Mouse (Mus musculus) liver, embryonic 13.5 days (tissue): ENCODE results near the gene Gm17657. TPM values are rescaled to one million over a fixed set of nuclear protein-coding genes. Genes with fewer than 3 reads are reported as not detected.
A peak's percentile ranks its signal among the peaks of the same experiment; 100 is the strongest.

Experiments
- ATAC-seq: fragments of 200-750 bp; cut with Nextera tagmentation; 2 replicates; pipeline ENCODE4 v1.8.0; 2017; ENCODE audit warnings: low read depth, mild to moderate bottlenecking, moderate number of reproducible peaks, moderate library complexity
- DNase-seq: peaks from one replicate; pipeline ENCODE4 v3.0.0; 2022
- H3K27ac ChIP-seq: fragments of 300-500 bp; sonication (generic); 2 replicates; pipeline ENCODE4 v1.5.1; 2015; ENCODE audit warnings: moderate library complexity, mild to moderate bottlenecking, inconsistent platforms
- H3K27me3 ChIP-seq: fragments of 300-500 bp; sonication (generic); 2 replicates; pipeline ENCODE4 v1.6.1; 2015; ENCODE audit warnings: mild to moderate bottlenecking, inconsistent platforms
- H3K36me3 ChIP-seq: fragments of 300-500 bp; sonication (generic); 2 replicates; pipeline ENCODE4 v1.6.1; 2015; ENCODE audit warnings: mild to moderate bottlenecking, inconsistent platforms
- H3K4me1 ChIP-seq: fragments of 300-500 bp; sonication (generic); replicated peaks from 2 replicates; pipeline ENCODE4 v1.6.1; 2015; ENCODE audit warnings: inconsistent platforms
- H3K4me2 ChIP-seq: fragments of 300-500 bp; sonication (generic); 2 replicates; pipeline ENCODE4 v1.6.1; 2015; ENCODE audit warnings: inconsistent platforms, mild to moderate bottlenecking, moderate library complexity
- H3K4me3 ChIP-seq: fragments of 300-500 bp; sonication (generic); replicated peaks from 2 replicates; pipeline ENCODE4 v1.5.1; 2015; ENCODE audit warnings: mild to moderate bottlenecking, inconsistent platforms
- H3K9ac ChIP-seq: fragments of 300-500 bp; sonication (generic); 2 replicates; pipeline ENCODE4 v1.6.1; 2015; ENCODE audit warnings: mild to moderate bottlenecking, inconsistent platforms
- H3K9me3 ChIP-seq: fragments of 300-500 bp; sonication (generic); replicated peaks from 2 replicates; pipeline ENCODE4 v1.6.1; 2016; ENCODE audit warnings: inconsistent platforms
- WGBS: fragments of 180-500 bp; shearing (Covaris S2); methylation state at CpG from one replicate; pipeline ENCODE4 v1.1.7; 2015; ENCODE audit not compliant: insufficient replicate concordance; 5-methylcytosine and 5-hydroxymethylcytosine counted together
- polyA plus RNA-seq: library from polyadenylated mRNA; unstranded; fragments of >200 nt; fragmentation: Nextera tagmentation; extraction: Ambion mirVana; gene quantifications from 2 replicates; pipeline ENCODE4 v1.2.1, GENCODE M21; 2015

Gm17657 gene
- polyA plus RNA-seq, 1 experiment from 2014 or later: not detected

DNA sequence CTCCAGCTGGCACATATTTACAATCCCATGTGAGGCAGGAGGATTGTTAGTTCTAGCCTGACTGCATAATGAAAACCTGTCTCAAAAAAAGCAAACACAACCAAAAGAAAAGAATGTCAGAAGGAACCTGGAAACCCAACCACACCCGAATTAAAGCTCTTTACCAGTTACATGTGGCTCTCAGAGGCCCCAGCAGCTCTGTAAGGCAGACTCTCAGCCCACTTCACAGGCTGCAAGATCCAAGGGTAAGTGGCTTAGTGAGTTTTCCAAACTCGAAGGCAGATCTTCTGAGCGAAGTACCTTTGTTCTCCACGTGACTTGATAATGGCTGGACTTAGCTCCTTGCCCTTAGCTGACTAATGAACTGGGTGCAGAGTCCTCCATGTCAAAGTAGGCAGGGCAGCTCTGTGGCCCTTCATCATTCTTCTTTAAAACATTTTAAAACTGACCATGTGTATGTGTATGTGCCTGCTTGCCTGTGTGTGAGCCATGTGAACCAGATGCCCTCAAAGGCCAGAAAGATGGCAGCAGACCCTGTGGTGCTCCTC, 30.2 kb upstream of the Gm17657 start:
- DNase-seq (no peak), ATAC-seq (no peak)
- peaks cover 45% of the 10 kb centered on the region for H3K36me3 ChIP-seq
- no peaks in the 10 kb centered on the region for H3K27me3 ChIP-seq
- no peak overlapping the region for H3K4me2 ChIP-seq
- H3K4me3 ChIP-seq: no peak overlapping the region
- WGBS: 69% methylated on average over 4 of the region's 4 CpGs
- peaks cover 37% of the 10 kb centered on the region for H3K4me1 ChIP-seq
- H3K9ac ChIP-seq: no peak overlapping the region
- no peak overlapping the region for H3K27ac ChIP-seq
- H3K9me3 ChIP-seq: no peaks in the 10 kb centered on the region

GRCm38 (mm10) chr17:29569831-29570230, 20.4 kb upstream of the Gm17657 start:
- no peak overlapping the region for H3K27ac ChIP-seq
- H3K4me2 ChIP-seq: no peak overlapping the region
- H3K36me3 ChIP-seq: peaks cover 58% of the 10 kb centered on the region
- H3K27me3 ChIP-seq: no peaks in the 10 kb centered on the region
- 81% methylated on average over 6 of the region's 6 CpGs for WGBS
- no peaks in the 10 kb centered on the region for H3K4me1 ChIP-seq
- no peak for DNase-seq
- H3K4me3 ChIP-seq: no peak overlapping the region
- ATAC-seq: no peak
- H3K9me3 ChIP-seq: no peaks in the 10 kb centered on the region
- H3K9ac ChIP-seq: no peak overlapping the region

DNA sequence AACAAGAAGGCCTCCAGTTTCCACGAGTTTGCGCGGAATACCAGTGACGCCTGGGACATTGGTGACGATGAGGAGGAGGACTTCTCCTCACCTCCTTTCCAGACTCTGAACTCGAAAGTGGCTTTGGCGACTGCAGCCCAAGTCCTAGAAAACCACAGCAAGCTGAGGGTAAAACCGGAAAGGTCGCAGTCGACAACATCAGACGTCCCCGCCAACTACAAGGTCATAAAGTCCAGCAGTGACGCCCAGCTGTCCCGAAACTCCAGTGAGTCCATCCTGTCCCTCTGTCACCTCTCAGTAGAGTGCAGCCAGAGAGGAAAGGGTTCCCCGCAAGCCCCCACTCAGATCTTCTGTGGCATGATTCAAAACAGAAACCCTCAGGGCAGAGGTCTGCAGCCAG, 19.0 kb upstream of the Gm17657 start:
- Histone ChIP-seq H3K4me1 (no peaks in the 10 kb centered on the region), H3K9me3 (no peaks in the 10 kb centered on the region), H3K4me2 (no peak overlapping the region), H3K27me3 (no peaks in the 10 kb centered on the region), H3K4me3 (no peak overlapping the region), H3K9ac (no peak overlapping the region), H3K27ac (no peak overlapping the region), H3K36me3 (peaks cover 59% of the 10 kb centered on the region)
- WGBS: 86% methylated on average over 15 of the region's 15 CpGs
- DNase-seq (no peak), ATAC-seq (no peak)

DNA sequence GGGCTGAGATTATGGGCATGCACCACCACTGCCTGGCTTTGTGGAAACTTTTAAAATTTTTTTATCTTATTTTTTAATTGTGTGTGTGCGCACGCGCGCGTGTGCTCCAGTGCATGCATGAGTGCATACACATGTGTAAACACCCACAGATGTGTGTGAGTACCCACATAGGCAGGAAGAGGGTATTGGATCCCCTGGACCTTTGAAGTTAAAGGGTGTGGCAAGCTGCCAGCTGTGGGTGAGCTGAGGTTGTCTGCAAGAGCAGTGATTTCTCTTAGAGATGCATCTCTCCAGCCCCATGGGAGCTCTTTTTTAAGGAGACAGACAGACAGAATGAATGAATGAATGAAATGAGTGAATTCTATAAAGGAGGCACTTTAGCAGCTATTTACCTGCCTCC, 16.1 kb upstream of the Gm17657 start:
- H3K4me1 ChIP-seq: no peaks in the 10 kb centered on the region
- no peak overlapping the region for H3K4me3 ChIP-seq
- no peak for ATAC-seq
- no peak for DNase-seq
- no peak overlapping the region for H3K9ac ChIP-seq
- H3K4me2 ChIP-seq: no peak overlapping the region
- WGBS: 95% methylated on average over 5 of the region's 5 CpGs
- no peak overlapping the region for H3K27ac ChIP-seq
- peaks cover 35% of the 10 kb centered on the region for H3K36me3 ChIP-seq
- H3K27me3 ChIP-seq: no peaks in the 10 kb centered on the region
- no peaks in the 10 kb centered on the region for H3K9me3 ChIP-seq

DNA sequence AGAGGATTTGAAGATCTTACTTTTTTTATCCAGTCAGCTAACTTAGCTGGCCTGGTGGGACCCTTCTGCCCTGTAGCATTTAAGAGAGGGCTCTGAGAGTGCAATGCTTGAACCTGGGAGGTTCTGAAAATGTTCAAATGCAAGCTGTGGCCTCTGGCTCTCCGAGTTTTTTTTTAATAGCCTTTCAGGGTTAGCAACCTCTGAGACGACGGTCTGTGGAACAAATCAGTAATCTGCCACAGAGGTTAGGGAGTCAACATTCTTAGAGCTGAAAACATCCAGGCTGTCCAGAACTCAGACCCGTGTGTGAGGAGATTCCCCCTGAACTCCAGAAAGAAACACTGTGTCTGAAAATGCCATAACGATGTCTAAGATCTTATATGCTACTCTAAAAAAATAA, 9.0 kb upstream of the Gm17657 start:
- Histone ChIP-seq H3K9ac (no peak overlapping the region), H3K9me3 (no peaks in the 10 kb centered on the region), H3K36me3 (peaks cover 4% of the 10 kb centered on the region; the same call in 1 of the 2 replicates), H3K27ac (no peak overlapping the region), H3K27me3 (no peaks in the 10 kb centered on the region), H3K4me2 (no peak overlapping the region), H3K4me3 (no peak overlapping the region), H3K4me1 (peaks cover 29% of the 10 kb centered on the region)
- ATAC-seq: no peak
- 73% methylated on average over 5 of the region's 5 CpGs for WGBS
- DNase-seq: no peak

GRCm38 (mm10) chr17:29556893-29557292, 7.5 kb upstream of the Gm17657 start:
- ATAC-seq: no peak
- no peaks in the 10 kb centered on the region for H3K27me3 ChIP-seq
- no peak overlapping the region for H3K4me3 ChIP-seq
- peaks cover 37% of the 10 kb centered on the region for H3K4me1 ChIP-seq
- 68% methylated on average over 7 of the region's 7 CpGs for WGBS
- H3K27ac ChIP-seq: no peak overlapping the region
- no peak overlapping the region for H3K9ac ChIP-seq
- H3K36me3 ChIP-seq: peaks cover 4% of the 10 kb centered on the region; the same call in 1 of the 2 replicates
- DNase-seq: no peak
- no peak overlapping the region for H3K4me2 ChIP-seq
- no peaks in the 10 kb centered on the region for H3K9me3 ChIP-seq

- H3K27ac ChIP-seq: no peak overlapping the region
- DNase-seq: no peak
- 77% methylated on average over 10 of the region's 10 CpGs for whole genome bisulfite sequencing
These were observed 7.0 kb upstream of the Gm17657 start for GRCm38 (mm10) chr17:29556456-29556855.

GRCm38 (mm10) chr17:29554176-29554575, 4.7 kb upstream of the Gm17657 start:
- H3K4me1 ChIP-seq: peaks cover 60% of the 10 kb centered on the region
- H3K27me3 ChIP-seq: no peaks in the 10 kb centered on the region
- peak overlapping the region; percentile 57 for H3K27ac ChIP-seq
- 0 out of 2 replicates have a peak, but pooled peaks have one; percentile 26 for ATAC-seq
- H3K9ac ChIP-seq: no peak overlapping the region
- H3K9me3 ChIP-seq: no peaks in the 10 kb centered on the region
- DNase-seq: no peak
- H3K4me2 ChIP-seq: no peak overlapping the region
- H3K4me3 ChIP-seq: no peak overlapping the region
- no peaks in the 10 kb centered on the region for H3K36me3 ChIP-seq

More at GRCm38 (mm10) chr17:29556456-29556855, 7.0 kb upstream of the Gm17657 start:
- no peak overlapping the region for H3K9ac ChIP-seq
- H3K27me3 ChIP-seq: no peaks in the 10 kb centered on the region
- peaks cover 41% of the 10 kb centered on the region for H3K4me1 ChIP-seq
- H3K36me3 ChIP-seq: peaks cover 4% of the 10 kb centered on the region; the same call in 1 of the 2 replicates
- no peak overlapping the region for H3K4me2 ChIP-seq
- no peak for ATAC-seq
- no peak overlapping the region for H3K4me3 ChIP-seq
- H3K9me3 ChIP-seq: no peaks in the 10 kb centered on the region

- 78% methylated on average over 5 of the region's 5 CpGs for WGBS
- H3K27me3 ChIP-seq: no peaks in the 10 kb centered on the region
- no peaks in the 10 kb centered on the region for H3K36me3 ChIP-seq
- no peak within 1 kb of the TSS for H3K27ac ChIP-seq
- H3K4me2 ChIP-seq: peak within 1 kb of the TSS; percentile 97
- H3K9ac ChIP-seq: no peak within 1 kb of the TSS
- no peaks in the 10 kb centered on the region for H3K9me3 ChIP-seq
- 0 out of 2 replicates have a peak within 1 kb of the TSS, but pooled peaks have one; percentile 91 for H3K4me3 ChIP-seq
- peaks cover 62% of the 10 kb centered on the region for H3K4me1 ChIP-seq
- ATAC-seq (no peak), DNase-seq (no peak)
These were observed 2.8 kb upstream of the Gm17657 start, which contains the start of gene Tmem217 for GRCm38 (mm10) chr17:29552162-29552732. TSS of gene Tmem217 (minus strand) at chr17:29552385.

DNA sequence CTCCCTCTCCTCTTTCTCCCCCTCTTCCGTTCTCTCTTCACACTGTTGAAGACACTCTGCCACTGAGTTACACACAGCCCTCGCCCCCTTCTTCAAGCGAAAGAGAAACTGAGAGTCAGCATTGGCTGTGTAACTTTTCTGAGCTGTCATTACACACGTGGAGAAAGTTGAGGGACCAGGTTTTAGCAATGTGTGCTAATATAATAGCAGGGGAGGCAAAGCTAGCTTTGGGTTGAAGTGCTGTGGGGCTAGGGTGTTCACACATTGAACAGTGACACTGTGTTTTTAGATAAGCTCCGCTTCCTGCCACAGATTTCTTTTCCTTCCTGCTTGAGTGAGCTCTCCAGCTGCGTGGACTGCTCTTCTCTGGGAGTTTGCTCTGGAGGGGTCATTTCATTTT, 1.6 kb upstream of the Gm17657 start:
- no peaks in the 10 kb centered on the region for H3K36me3 ChIP-seq
- H3K4me1 ChIP-seq: peaks cover 54% of the 10 kb centered on the region
- 19% methylated on average over 6 of the region's 6 CpGs for WGBS
- peak overlapping the region; percentile 91; the same call in 1 of the 2 replicates for H3K4me3 ChIP-seq
- peak overlapping the region; percentile 97 for H3K4me2 ChIP-seq
- H3K9ac ChIP-seq: 0 out of 2 replicates have a peak overlapping the region, but pooled peaks have one; percentile 88
- no peak for ATAC-seq
- no peaks in the 10 kb centered on the region for H3K9me3 ChIP-seq
- no peaks in the 10 kb centered on the region for H3K27me3 ChIP-seq
- no peak overlapping the region for H3K27ac ChIP-seq
- no peak for DNase-seq

DNA sequence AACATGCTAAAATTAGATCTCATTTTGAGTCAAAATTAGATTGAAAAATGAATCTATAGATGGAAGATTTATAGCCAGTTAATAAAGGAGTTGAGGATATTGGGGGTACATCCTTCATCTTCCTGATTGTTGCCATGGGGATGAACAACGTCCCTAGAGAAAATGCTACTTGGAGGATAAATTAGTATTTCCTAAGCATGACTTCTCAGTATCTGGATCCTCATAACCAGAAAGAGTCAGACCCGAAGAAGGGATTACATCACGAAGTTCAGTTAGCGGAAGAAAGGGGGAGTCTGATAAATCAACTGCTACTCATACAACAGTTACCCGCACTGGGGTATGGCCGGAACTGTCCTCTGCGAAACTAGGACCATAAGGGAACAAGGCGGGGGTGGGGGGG, 444 bp downstream of the Gm17657 start:
- ATAC-seq (no peak), DNase-seq (no peak)
- 26% methylated on average over 8 of the region's 8 CpGs for WGBS
- Histone ChIP-seq H3K27me3 (no peaks in the 10 kb centered on the region), H3K9me3 (no peaks in the 10 kb centered on the region), H3K4me3 (peak overlapping the region; percentile 91), H3K27ac (no peak overlapping the region), H3K4me2 (peak overlapping the region; percentile 97), H3K36me3 (no peaks in the 10 kb centered on the region), H3K9ac (no peak overlapping the region), H3K4me1 (peaks cover 42% of the 10 kb centered on the region)

DNA sequence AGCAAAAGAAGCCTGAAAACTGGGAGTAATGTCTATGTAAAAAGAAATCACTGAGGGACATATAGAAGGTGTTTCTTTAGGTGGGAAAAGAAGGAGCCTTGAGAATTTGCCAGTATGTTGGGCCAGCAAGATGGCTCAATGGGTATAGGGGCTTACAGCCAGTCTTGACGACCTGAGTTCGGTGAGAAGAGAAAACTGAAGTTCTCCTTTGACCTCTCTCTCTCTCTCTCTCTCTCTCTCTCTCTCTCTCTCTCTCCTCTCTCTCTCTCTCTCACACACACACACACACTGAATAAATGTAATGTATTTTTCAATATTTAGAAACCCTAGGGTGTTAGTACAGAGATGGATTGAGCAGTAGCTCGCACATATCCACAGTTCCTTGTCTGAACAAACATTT, 944 bp downstream of the Gm17657 start:
- Histone ChIP-seq H3K27me3 (no peaks in the 10 kb centered on the region), H3K27ac (no peak overlapping the region), H3K4me3 (no peak overlapping the region), H3K4me1 (peaks cover 37% of the 10 kb centered on the region), H3K9ac (no peak overlapping the region), H3K4me2 (no peak overlapping the region), H3K9me3 (no peaks in the 10 kb centered on the region), H3K36me3 (no peaks in the 10 kb centered on the region)
- WGBS: 41% methylated on average over 3 of the region's 3 CpGs
- DNase-seq: no peak
- ATAC-seq: no peak
